Mouse (Mus musculus) layer of hippocampus, postnatal 36 days (tissue): ENCODE data around the gene Olfr1291-ps1. TPM values are rescaled to one million over a fixed set of nuclear protein-coding genes. Genes with fewer than 3 reads are reported as not detected.

Source experiments
- DNase-seq, 2 experiments: peaks; one replicate each; pipeline ENCODE4 v3.0.0; 2022
- total RNA-seq, 2 experiments: library from RNA; stranded (reverse); gene quantifications; 2 replicates each; pipeline ENCODE4 v1.2.3; 2021

Gene Olfr1291-ps1
- not detected for total RNA-seq

- no peak for DNase-seq
These were observed at the start of gene Olfr1291-ps1 for GRCm38 (mm10) chr2:111496880-111497279. TSS of gene Olfr1291-ps1 (plus strand) at chr2:111497180.

- no peak for DNase-seq
These were observed 48.1 kb upstream of the Olfr1291-ps1 start, which contains the start of gene Olfr1287 for GRCm38 (mm10) chr2:111448842-111449241. TSS of gene Olfr1287 (plus strand) at chr2:111449142.

- no peak for DNase-seq
These were observed 23.2 kb upstream of the Olfr1291-ps1 start, which contains the start of gene Olfr1288 for GRCm38 (mm10) chr2:111473801-111474200. TSS of gene Olfr1288 (plus strand) at chr2:111474101.

- no peak for DNase-seq
These were observed 16.5 kb upstream of the Olfr1291-ps1 start, which contains the start of gene Olfr1289 for GRCm38 (mm10) chr2:111480519-111480918. TSS of gene Olfr1289 (plus strand) at chr2:111480819.

- no peak for DNase-seq
These were observed 3.3 kb upstream of the Olfr1291-ps1 start, which contains the start of gene Olfr1290 for GRCm38 (mm10) chr2:111493729-111494128. TSS of gene Olfr1290 (minus strand) at chr2:111493829.

GRCm38 (mm10) chr2:111517451-111517850, 20.5 kb downstream of the Olfr1291-ps1 start:
- no peak for DNase-seq

- DNase-seq: no peak
These were observed 27.9 kb downstream of the Olfr1291-ps1 start, which contains the start of gene Olfr1293-ps for GRCm38 (mm10) chr2:111524903-111525302. TSS of gene Olfr1293-ps (plus strand) at chr2:111525203.

- no peak for DNase-seq
These were observed 43.2 kb downstream of the Olfr1291-ps1 start, which contains the start of gene Olfr1294 for GRCm38 (mm10) chr2:111540191-111540590. TSS of gene Olfr1294 (minus strand) at chr2:111540291.

Other genes with a start within 250 kb of the Olfr1291-ps1 start
- not detected for gene Olfr1276, start 242.7 kb upstream of the Olfr1291-ps1 start, total RNA-seq
- not detected for gene Olfr1277, start 223.1 kb upstream of the Olfr1291-ps1 start, total RNA-seq
- not detected for gene Olfr1278, start 207.0 kb upstream of the Olfr1291-ps1 start, total RNA-seq
- not detected for gene Olfr1279, start 196.5 kb upstream of the Olfr1291-ps1 start, total RNA-seq
- gene Olfr1280, start 183.2 kb upstream of the Olfr1291-ps1 start, total RNA-seq: not detected
- not detected for gene Olfr1281, start 170.7 kb upstream of the Olfr1291-ps1 start, total RNA-seq
- not detected for gene Olfr1282, start 161.1 kb upstream of the Olfr1291-ps1 start, total RNA-seq
- gene Olfr1283, start 130.4 kb upstream of the Olfr1291-ps1 start, total RNA-seq: not detected
- not detected for gene Olfr1284, start 121.7 kb upstream of the Olfr1291-ps1 start, total RNA-seq
- not detected for gene Olfr1286, start 74.1 kb upstream of the Olfr1291-ps1 start, total RNA-seq
- not detected for gene Olfr1287, start 48.0 kb upstream of the Olfr1291-ps1 start, total RNA-seq
- not detected for gene Olfr1288, start 23.1 kb upstream of the Olfr1291-ps1 start, total RNA-seq
- not detected for gene Olfr1289, start 16.4 kb upstream of the Olfr1291-ps1 start, total RNA-seq
- not detected for gene Olfr1290, start 3.4 kb upstream of the Olfr1291-ps1 start, total RNA-seq
- gene Olfr1293-ps, start 28.0 kb downstream of the Olfr1291-ps1 start, total RNA-seq: not detected
- gene Olfr1294, start 43.1 kb downstream of the Olfr1291-ps1 start, total RNA-seq: not detected
- not detected for gene Olfr1295, start 72.5 kb downstream of the Olfr1291-ps1 start, total RNA-seq
- gene Olfr1297, start 129.3 kb downstream of the Olfr1291-ps1 start, total RNA-seq: not detected
- gene Olfr1298, start 152.0 kb downstream of the Olfr1291-ps1 start, total RNA-seq: not detected
- not detected for gene Olfr1299, start 164.2 kb downstream of the Olfr1291-ps1 start, total RNA-seq